8 mouse cellular contexts compared by ENCODE assay signal in genomic region chr8:110749500-110750170, GRCm38 (mm10). TPM values are rescaled to one million over a fixed set of nuclear protein-coding genes. Genes with fewer than 3 reads are reported as not detected.
DNase-seq lines count a peak whose midpoint lies in the region; ATAC-seq lines count a peak whose summit lies in the region.

No protein-coding gene starts in this region.

- H3K27ac ChIP-seq in heart, embryonic 10.5 days = no peak overlapping the region
- no peak overlapping the region for H3K27ac ChIP-seq in heart, embryonic 14.5 days (replicated peaks in 1 of 2; ENCODE audit: control insufficient read depth in 1 of 2, insufficient read depth in 1 of 2, low read depth in 2 of 2, low read length in 2 of 2)
- H3K27ac ChIP-seq in liver, embryonic 11.5 days (ENCODE audit: low read depth, low read length) = no peak overlapping the region
- no peak overlapping the region for H3K27ac ChIP-seq in neural tube, embryonic 15.5 days (replicated peaks)

- H3K9me3 ChIP-seq in heart, embryonic 10.5 days = no peaks in the 10 kb centered on the region
- H3K9me3 ChIP-seq in heart, embryonic 14.5 days (ENCODE audit: control insufficient read depth, low read length) = no peaks in the 10 kb centered on the region
- H3K9me3 ChIP-seq in liver, embryonic 11.5 days (ENCODE audit: control insufficient read depth, low read length) = no peaks in the 10 kb centered on the region
- no peaks in the 10 kb centered on the region for H3K9me3 ChIP-seq in neural tube, embryonic 15.5 days (replicated peaks)

- no peaks in the 10 kb centered on the region for H3K36me3 ChIP-seq in heart, embryonic 10.5 days
- H3K36me3 ChIP-seq in heart, embryonic 14.5 days (ENCODE audit: control insufficient read depth, insufficient read depth, low read length) = no peaks in the 10 kb centered on the region
- H3K36me3 ChIP-seq in liver, embryonic 11.5 days (ENCODE audit: control insufficient read depth, insufficient read depth, low read length) = no peaks in the 10 kb centered on the region
- no peaks in the 10 kb centered on the region for H3K36me3 ChIP-seq in neural tube, embryonic 15.5 days

- no peak overlapping the region for H3K9ac ChIP-seq in heart, embryonic 14.5 days (ENCODE audit: low read length)
- H3K9ac ChIP-seq in liver, embryonic 11.5 days (ENCODE audit: low read depth, low read length) = no peak overlapping the region
- H3K9ac ChIP-seq in neural tube, embryonic 15.5 days (replicated peaks) = no peak overlapping the region

- intact Hi-C loops in gastrocnemius, postnatal 14 days (cut with DNase I; ENCODE audit: low total_unique reads) = loop anchor here (5.0 to 10.0 kb wide), 2 partner anchors 93 to 335 kb away; no protein-coding TSS in a partner anchor

- 0 out of 2 replicates have a peak, but pooled peaks have one; percentile 12 for ATAC-seq in heart, embryonic 14.5 days (ENCODE audit: insufficient number of reproducible peaks, insufficient read depth, low FRiP score, low read depth)
- 0 out of 2 replicates have a peak, but pooled peaks have one; percentile 15 for ATAC-seq in liver, embryonic 11.5 days (replicated peaks; ENCODE audit: low FRiP score)
- ATAC-seq in neural tube, embryonic 15.5 days (ENCODE audit: low FRiP score) = peak; percentile 87

- no peak overlapping the region for H3K4me3 ChIP-seq in heart, embryonic 10.5 days
- no peak overlapping the region for H3K4me3 ChIP-seq in heart, embryonic 14.5 days (ENCODE audit: control insufficient read depth in 1 of 2, insufficient read depth in 1 of 2, low read depth in 1 of 2, low read length in 2 of 2)
- no peak overlapping the region for H3K4me3 ChIP-seq in liver, embryonic 11.5 days (ENCODE audit: low read depth, low read length)
- H3K4me3 ChIP-seq in neural tube, embryonic 15.5 days (replicated peaks) = no peak overlapping the region

- peaks cover 8% of the 10 kb centered on the region for H3K4me1 ChIP-seq in heart, embryonic 10.5 days
- H3K4me1 ChIP-seq in heart, embryonic 14.5 days (ENCODE audit: control insufficient read depth in 2 of 2, insufficient read depth in 2 of 2, low read length in 2 of 2) = peaks cover 0 to 2% of the 10 kb centered on the region in 2 experiments; a peak in 1 of 4 replicates
- no peaks in the 10 kb centered on the region for H3K4me1 ChIP-seq in liver, embryonic 11.5 days (replicated peaks; ENCODE audit: control insufficient read depth, insufficient read depth, low read length)
- H3K4me1 ChIP-seq in neural tube, embryonic 15.5 days = peaks cover 7% of the 10 kb centered on the region; the same call in 1 of the 2 replicates

- H3K27me3 ChIP-seq in heart, embryonic 10.5 days (ENCODE audit: insufficient read depth, poor library complexity, severe bottlenecking) = 0 out of 2 replicates have a peak, but pooled peaks cover 7% of the 10 kb centered on the region
- H3K27me3 ChIP-seq in heart, embryonic 14.5 days (ENCODE audit: control insufficient read depth, insufficient read depth, low read length) = no peaks in the 10 kb centered on the region
- no peaks in the 10 kb centered on the region for H3K27me3 ChIP-seq in liver, embryonic 11.5 days (replicated peaks; ENCODE audit: control insufficient read depth, insufficient read depth, low read length)
- H3K27me3 ChIP-seq in neural tube, embryonic 15.5 days (replicated peaks) = no peaks in the 10 kb centered on the region

- H3K4me2 ChIP-seq in heart, embryonic 14.5 days (ENCODE audit: low read length) = no peak overlapping the region
- no peak overlapping the region for H3K4me2 ChIP-seq in liver, embryonic 11.5 days
- H3K4me2 ChIP-seq in neural tube, embryonic 15.5 days = peak overlapping the region; percentile 27

- DNase-seq in heart, adult 8-10 months (ENCODE audit: low spot score) = peak; percentile 76
- DNase-seq in heart, embryonic 10.5 days (ENCODE audit: low spot score) = no peak
- peak; percentile 61 to 63 for DNase-seq in B cell, adult 2 months
- peak; percentile 75 for DNase-seq in brain, adult 2 months (ENCODE audit: low read depth, low spot score)
- no peak for DNase-seq in liver, embryonic 11.5 days (ENCODE audit: low spot score)
- no peak for DNase-seq in gastrocnemius, postnatal 14 days

- WGBS in heart, embryonic 10.5 days = 56% methylated on average over 10 of the region's 10 CpGs
- 56% methylated on average over 10 of the region's 10 CpGs for WGBS in heart, embryonic 14.5 days
- 56% methylated on average over 10 of the region's 10 CpGs for WGBS in liver, embryonic 11.5 days
- WGBS in neural tube, embryonic 15.5 days = 58% methylated on average over 10 of the region's 10 CpGs

RNA-seq across cellular contexts. Expression of gene Mtss1l, which starts 28.4 kb away (rescaled TPM):
- 10 to 100 TPM; 37.7 to 46.3 (median 39.9) TPM for total RNA-seq in heart, adult 8-10 months (2022)
- polyA plus RNA-seq in heart, embryonic 10.5 days (2016; fragmentation: Nextera tagmentation; extraction: Ambion mirVana) = 5.3 and 6.4 TPM in 2 replicates
- polyA plus RNA-seq in heart, embryonic 14.5 days (2014; fragmentation: Nextera tagmentation; extraction: Ambion mirVana) = 17.2 and 17.6 TPM in 2 replicates
- 4.9 and 5.9 TPM in 2 replicates for polyA plus RNA-seq in liver, embryonic 11.5 days (2014; fragmentation: Nextera tagmentation; extraction: Ambion mirVana)
- 21.2 and 31.8 TPM in 2 replicates for polyA plus RNA-seq in neural tube, embryonic 15.5 days (2015; fragmentation: Nextera tagmentation; extraction: Ambion mirVana)
- 10 to 100 TPM; 44.3 to 47.6 TPM for total RNA-seq in gastrocnemius, postnatal 14 days (2021)

RNA-seq across cellular contexts. Expression of gene Il34, which starts 56.1 kb away (rescaled TPM):
- 1 to 10 TPM; 4.3 to 8.3 (median 5.9) TPM for total RNA-seq in heart, adult 8-10 months (2022)
- 0.33 TPM in 1 of 2 replicates, not detected in the other for polyA plus RNA-seq in heart, embryonic 10.5 days (2016; fragmentation: Nextera tagmentation; extraction: Ambion mirVana)
- polyA plus RNA-seq in heart, embryonic 14.5 days (2014; fragmentation: Nextera tagmentation; extraction: Ambion mirVana) = 0.24 and 0.49 TPM in 2 replicates
- 0.18 and 0.36 TPM in 2 replicates for polyA plus RNA-seq in liver, embryonic 11.5 days (2014; fragmentation: Nextera tagmentation; extraction: Ambion mirVana)
- 5.8 and 6.3 TPM in 2 replicates for polyA plus RNA-seq in neural tube, embryonic 15.5 days (2015; fragmentation: Nextera tagmentation; extraction: Ambion mirVana)
- 10 to 100 TPM; 15.6 to 20.0 TPM for total RNA-seq in gastrocnemius, postnatal 14 days (2021)

Comparison
In these comparisons a context has a peak if more than half of its experiments do, and no peak if none do; other contexts are left out.
1. DNase-seq: peak in heart, adult 8-10 months (single experiment), B cell, adult 2 months (2 of 2) and brain, adult 2 months (single experiment); none in heart, embryonic 10.5 days (single experiment), liver, embryonic 11.5 days (single experiment) and gastrocnemius, postnatal 14 days (single experiment).
2. ATAC-seq: peak in every context shown above with its lines; median percentile 87 in neural tube, embryonic 15.5 days; 15 in liver, embryonic 11.5 days; 12 in heart, embryonic 14.5 days.